Mouse (Mus musculus) megakaryocyte-erythroid progenitor cell, adult 5-6 weeks (primary cell): ENCODE measurements around the gene 1700067K01Rik. TPM values are rescaled to one million over a fixed set of nuclear protein-coding genes. Genes with fewer than 3 reads are reported as not detected.

Source experiments
- ATAC-seq: replicated peaks from 2 replicates; pipeline ENCODE4 v1.8.0; 2016; ENCODE audit warnings: mild to moderate bottlenecking, inconsistent platforms; ENCODE audit not compliant: severe bottlenecking, poor library complexity, low FRiP score, low TSS enrichment
- total RNA-seq, 2 experiments: library from RNA; stranded (forward) in 1 of 2; stranded (reverse) in 1 of 2; fragments of 200-1000, 215-1000 nt in 1 of 2; fragments of >200 nt in 1 of 2; fragmentation: Nextera tagmentation in 1 of 2; gene quantifications; 2 replicates each; pipeline ENCODE4 v1.2.3; 2014 to 2017

The 1700067K01Rik gene
- total RNA-seq, 2 experiments from 2014 or later, result 2.3 TPM

DNA sequence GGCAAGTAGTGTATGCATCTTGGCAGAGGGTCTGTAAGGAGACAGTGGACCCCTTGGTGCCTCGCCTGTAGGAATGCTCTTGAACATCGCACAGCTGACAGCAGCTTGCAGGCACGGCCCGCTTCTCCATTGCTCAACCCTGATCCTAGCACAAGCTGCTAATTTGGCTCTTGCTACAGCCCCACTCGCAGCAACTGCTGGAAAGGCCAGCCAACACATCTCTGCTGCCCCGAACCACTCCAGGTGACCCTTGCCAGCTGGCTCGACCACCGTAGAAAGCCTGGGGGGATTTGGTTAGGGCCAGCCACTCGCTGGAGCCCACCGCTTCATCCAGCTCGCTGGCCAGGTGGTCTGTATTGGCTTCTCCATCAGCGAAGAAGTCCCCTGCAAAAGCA is 41.6 kb downstream of the 1700067K01Rik start:
- no peak for ATAC-seq

DNA sequence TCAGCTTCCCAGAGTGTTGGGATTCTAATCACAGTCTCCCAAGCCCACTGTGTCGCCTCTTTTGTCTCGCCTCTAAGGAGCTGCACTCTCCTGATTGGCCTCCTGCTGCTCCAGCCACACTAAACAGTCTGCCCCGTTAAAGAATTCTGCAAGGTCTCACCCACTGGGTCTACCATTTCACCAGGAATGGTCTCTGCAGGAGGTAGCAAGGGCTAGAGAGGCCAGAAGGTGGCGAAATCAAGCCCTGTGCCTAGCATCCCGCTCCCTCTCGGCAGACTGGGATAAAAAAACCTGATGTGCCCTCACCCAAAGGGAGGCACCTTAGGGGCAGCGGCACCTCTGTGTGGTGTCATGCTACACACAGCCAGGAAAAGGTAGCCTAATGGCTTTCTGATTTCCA is 42.8 kb downstream of the 1700067K01Rik start:
- no peak for ATAC-seq

DNA sequence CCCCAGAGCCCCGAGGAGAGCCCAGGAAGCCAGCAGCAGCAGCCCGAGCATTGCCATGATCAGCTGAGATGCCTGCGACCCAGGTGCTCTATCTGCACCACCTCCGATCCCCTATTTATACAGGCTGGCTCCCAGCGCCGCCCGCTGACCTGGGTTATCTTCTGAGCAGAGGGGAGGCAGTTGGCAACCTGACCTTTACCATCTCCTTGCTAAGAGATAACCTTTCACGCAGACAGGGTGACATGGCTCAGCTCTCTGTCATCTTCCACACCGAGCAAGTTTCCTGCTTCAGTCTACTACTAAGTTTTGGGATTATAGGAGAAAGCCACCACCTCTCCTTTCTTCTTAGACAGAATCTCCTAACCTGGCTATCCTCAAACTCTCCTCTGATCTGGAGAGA is 43.6 kb downstream of the 1700067K01Rik start, which contains the start of gene Rln3:
Gene Rln3 (minus strand): TSS at position 101 of the 400 bp plus-strand sequence.
- ATAC-seq, result 0 out of 2 replicates have a peak, but pooled peaks have one; percentile 17

DNA sequence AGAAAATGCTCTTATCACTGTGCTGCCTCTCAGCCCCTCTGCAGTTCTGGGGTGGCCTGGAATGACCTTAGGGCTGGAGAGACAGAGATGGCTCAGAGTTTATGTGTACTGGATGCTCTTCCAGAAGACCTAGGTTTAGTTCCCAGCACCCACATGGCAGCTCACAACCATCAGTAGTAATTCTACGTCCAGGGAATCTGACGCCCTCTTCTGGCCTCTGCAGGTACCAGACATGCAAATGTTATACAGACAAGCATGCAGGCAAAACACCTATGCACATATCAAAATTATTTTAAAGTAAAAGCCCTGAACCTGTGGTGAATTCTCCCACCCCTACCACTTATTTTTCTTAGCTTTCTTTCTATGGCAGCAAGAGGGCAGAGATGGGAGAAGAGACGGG is 45.2 kb downstream of the 1700067K01Rik start:
- no peak for ATAC-seq

DNA sequence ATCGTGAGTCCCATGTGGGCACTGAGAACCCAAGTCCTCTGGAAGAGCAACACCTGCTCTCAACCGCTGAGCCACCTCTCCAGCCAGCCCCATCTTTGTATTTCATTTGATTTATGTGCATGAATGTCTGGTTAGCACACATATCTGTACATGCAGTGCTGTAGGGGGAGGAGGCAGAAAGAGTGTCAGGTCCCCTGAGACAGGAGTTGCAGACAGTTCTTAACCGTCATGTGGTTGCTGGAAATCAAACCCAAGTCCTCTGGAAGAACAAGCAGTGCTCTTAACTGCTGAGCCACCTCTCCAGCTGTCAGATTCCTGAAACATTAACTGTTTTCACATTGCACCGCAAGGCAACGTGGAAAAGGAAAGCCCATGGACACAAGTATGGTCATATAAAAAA is 46.9 kb downstream of the 1700067K01Rik start:
- no peak for ATAC-seq

DNA sequence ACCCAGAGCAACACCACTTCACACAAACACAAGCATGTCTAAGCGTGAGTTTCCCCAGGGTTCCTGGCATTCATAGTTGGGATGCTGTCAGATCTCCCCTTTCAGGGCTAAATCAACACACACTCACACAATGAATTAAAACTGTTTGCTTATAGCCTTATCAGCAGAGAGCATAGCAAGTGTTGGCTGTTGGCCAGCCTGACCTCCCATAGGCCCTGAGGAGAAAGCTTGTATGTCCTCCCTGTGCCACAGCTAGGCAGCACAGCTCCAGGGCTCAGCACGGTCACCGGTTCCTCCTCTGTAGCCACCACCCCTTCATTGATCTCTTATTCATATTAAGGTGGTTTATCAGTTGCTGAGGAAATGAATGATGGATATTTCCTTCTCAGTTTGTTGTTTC is 51.4 kb downstream of the 1700067K01Rik start:
- ATAC-seq, result peak; percentile 93

DNA sequence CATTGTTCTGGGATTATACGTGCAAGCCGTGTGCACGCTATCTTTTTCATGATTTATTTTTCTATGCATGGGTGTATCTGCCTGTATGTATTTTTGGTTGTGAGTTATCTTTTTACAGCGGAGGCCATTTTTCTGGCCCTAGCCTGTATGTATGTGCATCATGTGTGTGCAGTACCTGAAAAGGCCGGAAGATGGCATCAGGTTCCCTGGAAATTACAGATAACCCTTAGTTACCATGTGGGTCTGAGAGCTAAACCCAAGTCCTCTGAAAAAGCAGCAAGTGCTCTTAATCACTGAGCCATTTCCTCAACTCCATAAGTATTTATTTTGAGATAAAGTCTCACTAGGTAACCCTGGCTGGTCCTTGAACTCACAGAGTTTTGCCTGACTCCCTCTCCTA is 51.9 kb downstream of the 1700067K01Rik start:
- ATAC-seq, result 0 out of 2 replicates have a peak, but pooled peaks have one; percentile 22

Other genes with a start within 250 kb of the 1700067K01Rik start
- 25.2 and 28.8 TPM in 2 replicates for gene Adgrl1, start 101.4 kb upstream of the 1700067K01Rik start, total RNA-seq (2014; fragmentation: Nextera tagmentation)
- 7.9 and 13.2 TPM in 2 replicates for gene Adgrl1, start 101.4 kb upstream of the 1700067K01Rik start, total RNA-seq (2017)
- gene Gm10644, start 46.3 kb upstream of the 1700067K01Rik start, total RNA-seq (2014; fragmentation: Nextera tagmentation), result not detected in 2 replicates
- not detected in 2 replicates for gene Gm10644, start 46.3 kb upstream of the 1700067K01Rik start, total RNA-seq (2017)
- 48.9 and 64.6 TPM in 2 replicates for gene Asf1b, start 46.0 kb upstream of the 1700067K01Rik start, total RNA-seq (2014; fragmentation: Nextera tagmentation)
- gene Asf1b, start 46.0 kb upstream of the 1700067K01Rik start, total RNA-seq (2017), result 18.5 and 36.5 TPM in 2 replicates
- 35.2 and 49.4 TPM in 2 replicates for gene Prkaca, start 28.5 kb upstream of the 1700067K01Rik start, total RNA-seq (2014; fragmentation: Nextera tagmentation)
- gene Prkaca, start 28.5 kb upstream of the 1700067K01Rik start, total RNA-seq (2017), result 22.1 and 31.1 TPM in 2 replicates
- gene Samd1, start 3.8 kb upstream of the 1700067K01Rik start, total RNA-seq (2014; fragmentation: Nextera tagmentation), result 103 and 123 TPM in 2 replicates
- 57.4 and 79.8 TPM in 2 replicates for gene Samd1, start 3.8 kb upstream of the 1700067K01Rik start, total RNA-seq (2017)
- not detected in 2 replicates for gene 2210011C24Rik, start 10.7 kb downstream of the 1700067K01Rik start, total RNA-seq (2014; fragmentation: Nextera tagmentation)
- not detected in 2 replicates for gene 2210011C24Rik, start 10.7 kb downstream of the 1700067K01Rik start, total RNA-seq (2017)
- not detected in 2 replicates for gene Palm3, start 20.0 kb downstream of the 1700067K01Rik start, total RNA-seq (2014; fragmentation: Nextera tagmentation)
- 0.30 TPM in 1 of 2 replicates, not detected in the other for gene Palm3, start 20.0 kb downstream of the 1700067K01Rik start, total RNA-seq (2017)
- gene Il27ra, start 41.1 kb downstream of the 1700067K01Rik start, total RNA-seq (2014; fragmentation: Nextera tagmentation), result 16.0 and 24.2 TPM in 2 replicates
- gene Il27ra, start 41.1 kb downstream of the 1700067K01Rik start, total RNA-seq (2017), result 4.5 TPM in 2 replicates
- not detected in 2 replicates for gene Rln3, start 43.5 kb downstream of the 1700067K01Rik start, total RNA-seq (2014; fragmentation: Nextera tagmentation)
- gene Rln3, start 43.5 kb downstream of the 1700067K01Rik start, total RNA-seq (2017), result not detected in 2 replicates
- gene Gm10643, start 63.6 kb downstream of the 1700067K01Rik start, total RNA-seq (2014; fragmentation: Nextera tagmentation), result 3.3 TPM in 1 of 2 replicates, not detected in the other
- 1.6 and 4.2 TPM in 2 replicates for gene Gm10643, start 63.6 kb downstream of the 1700067K01Rik start, total RNA-seq (2017)
- gene Rfx1, start 65.3 kb downstream of the 1700067K01Rik start, total RNA-seq (2014; fragmentation: Nextera tagmentation), result 10.2 and 11.9 TPM in 2 replicates
- gene Rfx1, start 65.3 kb downstream of the 1700067K01Rik start, total RNA-seq (2017), result 2.1 and 3.7 TPM in 2 replicates
- gene Dcaf15, start 103.3 kb downstream of the 1700067K01Rik start, total RNA-seq (2014; fragmentation: Nextera tagmentation), result 27.0 and 27.3 TPM in 2 replicates
- gene Dcaf15, start 103.3 kb downstream of the 1700067K01Rik start, total RNA-seq (2017), result 14.1 and 16.3 TPM in 2 replicates
- gene Podnl1, start 124.5 kb downstream of the 1700067K01Rik start, total RNA-seq (2014; fragmentation: Nextera tagmentation), result 0.79 TPM in 1 of 2 replicates, not detected in the other
- gene Podnl1, start 124.5 kb downstream of the 1700067K01Rik start, total RNA-seq (2017), result 0.14 TPM in 1 of 2 replicates, not detected in the other
- gene Cc2d1a, start 146.4 kb downstream of the 1700067K01Rik start, total RNA-seq (2014; fragmentation: Nextera tagmentation), result 8.6 and 10.7 TPM in 2 replicates
- 3.2 and 6.9 TPM in 2 replicates for gene Cc2d1a, start 146.4 kb downstream of the 1700067K01Rik start, total RNA-seq (2017)
- 0.49 and 0.50 TPM in 2 replicates for gene 4930432K21Rik, start 146.5 kb downstream of the 1700067K01Rik start, total RNA-seq (2014; fragmentation: Nextera tagmentation)
- gene 4930432K21Rik, start 146.5 kb downstream of the 1700067K01Rik start, total RNA-seq (2017), result 1.1 and 1.7 TPM in 2 replicates
- 2.9 and 5.0 TPM in 2 replicates for gene Nanos3, start 183.7 kb downstream of the 1700067K01Rik start, total RNA-seq (2014; fragmentation: Nextera tagmentation)
- not detected in 2 replicates for gene Nanos3, start 183.7 kb downstream of the 1700067K01Rik start, total RNA-seq (2017)
- gene Zswim4, start 235.6 kb downstream of the 1700067K01Rik start, total RNA-seq (2014; fragmentation: Nextera tagmentation), result 2.8 and 4.8 TPM in 2 replicates
- gene Zswim4, start 235.6 kb downstream of the 1700067K01Rik start, total RNA-seq (2017), result 3.3 and 3.7 TPM in 2 replicates
- 122 and 195 TPM in 2 replicates for gene D8Ertd738e, start 248.2 kb downstream of the 1700067K01Rik start, total RNA-seq (2014; fragmentation: Nextera tagmentation)
- 63.7 and 94.8 TPM in 2 replicates for gene D8Ertd738e, start 248.2 kb downstream of the 1700067K01Rik start, total RNA-seq (2017)